Mouse (Mus musculus) myocyte (in vitro differentiated cells): ENCODE measurements around the gene Pom121l2.

Experiments
- E2F4 ChIP-seq: IDR thresholded peaks from one replicate; pipeline ENCODE4 v1.6.1; 2011; ENCODE audit warnings: mild to moderate bottlenecking, control low read depth, moderate library complexity; ENCODE audit not compliant: insufficient read depth
- MAX ChIP-seq: IDR thresholded peaks from one replicate; pipeline ENCODE4 v1.6.1; 2011; ENCODE audit warnings: low read depth, mild to moderate bottlenecking, control low read depth
- POLR2A ChIP-seq: IDR thresholded peaks from one replicate; pipeline ENCODE4 v1.6.1; 2011; ENCODE audit warnings: low read depth, mild to moderate bottlenecking, control low read depth, moderate library complexity; ENCODE audit not compliant: insufficient read length
- POLR2AphosphoS2 ChIP-seq: IDR thresholded peaks from one replicate; pipeline ENCODE4 v1.6.1; 2011; ENCODE audit warnings: low read depth, control low read depth; ENCODE audit not compliant: insufficient read length
- TCF12 ChIP-seq: IDR thresholded peaks from one replicate; pipeline ENCODE4 v1.6.1; 2011; ENCODE audit warnings: mild to moderate bottlenecking, control low read depth; ENCODE audit not compliant: poor library complexity, insufficient read depth, severe bottlenecking

- TF ChIP-seq MAX (no peak), POLR2A (no peak), E2F4 (no peak), POLR2AphosphoS2 (no peak), TCF12 (no peak)
Measured at GRCm38 (mm10) chr13:21943644-21944043, 37.4 kb upstream of the Pom121l2 start.
